Mouse (Mus musculus) midbrain, embryonic 10.5 days (tissue): ENCODE measurements around the gene Cdc5l. TPM values are rescaled to one million over a fixed set of nuclear protein-coding genes. Genes with fewer than 3 reads are reported as not detected.

Experiments used
- DNase-seq: peaks from one replicate; pipeline ENCODE4 v3.0.0-alpha.2; 2017; ENCODE audit warnings: low spot score
- H3K27ac ChIP-seq: fragments of 300-500 bp; sonication (generic); replicated peaks from 2 replicates; pipeline ENCODE4 v1.5.1; 2016; ENCODE audit warnings: mild to moderate bottlenecking
- H3K27me3 ChIP-seq: fragments of 300-500 bp; sonication (generic); 2 replicates; pipeline ENCODE4 v1.6.1; 2016; ENCODE audit warnings: low read depth, mild to moderate bottlenecking; ENCODE audit not compliant: poor library complexity, severe bottlenecking
- H3K36me3 ChIP-seq: fragments of 300-500 bp; sonication (generic); 2 replicates; pipeline ENCODE4 v1.6.1; 2016; ENCODE audit warnings: mild to moderate bottlenecking, moderate library complexity
- H3K4me1 ChIP-seq: fragments of 300-500 bp; sonication (generic); 2 replicates; pipeline ENCODE4 v1.6.1; 2016
- H3K4me3 ChIP-seq: fragments of 300-500 bp; sonication (generic); 2 replicates; pipeline ENCODE4 v1.5.1; 2016; ENCODE audit warnings: mild to moderate bottlenecking, moderate library complexity
- H3K9me3 ChIP-seq: fragments of 300-500 bp; sonication (generic); replicated peaks from 2 replicates; pipeline ENCODE4 v1.6.1; 2016; ENCODE audit warnings: mild to moderate bottlenecking
- WGBS: fragments of 180-500 bp; shearing (Covaris S2); methylation state at CpG from one replicate; pipeline ENCODE4 v1.1.7; 2016; 5-methylcytosine and 5-hydroxymethylcytosine counted together
- polyA plus RNA-seq: library from polyadenylated mRNA; unstranded; fragments of >200 nt; fragmentation: Nextera tagmentation; extraction: Ambion mirVana; gene quantifications from 2 replicates; pipeline ENCODE4 v1.2.1, GENCODE M21; 2016

Cdc5l gene
- polyA plus RNA-seq, 1 experiment from 2014 or later, result 68.3 TPM

- Histone ChIP-seq H3K4me1 (no peaks in the 10 kb centered on the region), H3K27ac (no peak overlapping the region)
- 98% methylated on average over 3 of the region's 3 CpGs for WGBS
Measured at GRCm38 (mm10) chr17:45383305-45383704, 50.2 kb downstream of the Cdc5l start.

GRCm38 (mm10) chr17:45379271-45379784, 54.2 kb downstream of the Cdc5l start:
- H3K9me3 ChIP-seq, result no peaks in the 10 kb centered on the region
- no peak overlapping the region for H3K4me3 ChIP-seq
- H3K27me3 ChIP-seq, result peaks cover 4% of the 10 kb centered on the region; the same call in 1 of the 2 replicates
- H3K27ac ChIP-seq, result no peak overlapping the region
- H3K36me3 ChIP-seq, result peaks cover 9% of the 10 kb centered on the region
- WGBS, result 91% methylated on average over 9 of the region's 9 CpGs
- H3K4me1 ChIP-seq, result no peaks in the 10 kb centered on the region
- DNase-seq, result no peak

More at GRCm38 (mm10) chr17:45383305-45383704, 50.2 kb downstream of the Cdc5l start:
- Histone ChIP-seq H3K4me3 (no peak overlapping the region), H3K9me3 (no peaks in the 10 kb centered on the region), H3K36me3 (peaks cover 43% of the 10 kb centered on the region), H3K27me3 (no peaks in the 10 kb centered on the region)
- no peak for DNase-seq

DNA sequence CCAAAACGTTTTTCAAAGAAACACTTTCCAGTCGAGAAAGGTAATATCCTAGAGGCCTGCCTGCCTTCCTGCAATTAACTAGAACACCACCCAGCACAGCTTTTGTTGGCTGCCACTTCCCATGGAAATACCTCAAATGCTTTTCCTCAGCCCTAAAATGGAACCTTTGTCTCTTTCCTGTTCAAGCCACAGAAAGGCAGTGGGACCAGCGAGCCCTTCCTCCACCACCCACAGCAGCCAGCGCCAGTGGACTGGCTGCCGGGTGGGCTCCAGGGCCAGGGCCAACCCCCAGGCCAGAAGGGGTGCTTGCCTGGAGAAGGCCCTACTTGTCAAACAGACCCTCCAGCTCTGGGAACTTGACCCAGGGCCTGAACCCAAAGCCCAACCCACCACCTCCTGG, 56.2 kb downstream of the Cdc5l start:
- 59% methylated on average over 5 of the region's 5 CpGs for WGBS
- no peak for DNase-seq
- peak overlapping the region; percentile 42; the same call in 1 of the 2 replicates for H3K27ac ChIP-seq
- peaks cover 9% of the 10 kb centered on the region; the same call in 1 of the 2 replicates for H3K27me3 ChIP-seq
- no peaks in the 10 kb centered on the region; the same call in 1 of the 2 replicates for H3K4me1 ChIP-seq
- H3K9me3 ChIP-seq, result no peaks in the 10 kb centered on the region
- H3K36me3 ChIP-seq, result peaks cover 5% of the 10 kb centered on the region; the same call in 1 of the 2 replicates
- H3K4me3 ChIP-seq, result no peak overlapping the region

GRCm38 (mm10) chr17:45373987-45374608, 59.4 kb downstream of the Cdc5l start:
- peak; percentile 83 for DNase-seq
- Histone ChIP-seq H3K27ac (0 out of 2 replicates have a peak overlapping the region, but pooled peaks have one; percentile 20), H3K27me3 (peaks cover 9% of the 10 kb centered on the region; the same call in 1 of the 2 replicates), H3K9me3 (no peaks in the 10 kb centered on the region), H3K4me1 (peaks cover 9% of the 10 kb centered on the region), H3K4me3 (no peak overlapping the region), H3K36me3 (no peaks in the 10 kb centered on the region)
- 31% methylated on average over 13 of the region's 13 CpGs for WGBS

DNA sequence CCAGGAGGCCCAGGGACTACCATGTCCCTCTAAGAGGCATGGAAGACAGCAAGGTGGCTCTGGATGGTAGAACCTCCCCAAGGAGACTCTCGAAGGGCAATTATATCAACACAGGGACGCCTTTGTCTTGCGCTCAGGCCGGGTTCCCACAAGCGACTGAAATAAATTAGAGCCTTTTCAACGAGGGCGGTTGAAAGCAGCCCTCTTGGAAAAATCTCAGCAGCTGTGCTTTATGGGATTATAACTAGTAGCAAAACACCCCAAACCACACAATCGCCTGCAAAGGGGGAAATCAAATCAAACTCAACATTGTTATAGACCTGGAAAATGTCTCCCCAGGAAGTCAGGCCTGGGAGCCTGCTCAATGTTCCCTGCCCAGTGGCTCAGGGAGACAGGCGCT, 62.5 kb downstream of the Cdc5l start:
- no peak for DNase-seq
- H3K27ac ChIP-seq, result peak overlapping the region; percentile 55

DNA sequence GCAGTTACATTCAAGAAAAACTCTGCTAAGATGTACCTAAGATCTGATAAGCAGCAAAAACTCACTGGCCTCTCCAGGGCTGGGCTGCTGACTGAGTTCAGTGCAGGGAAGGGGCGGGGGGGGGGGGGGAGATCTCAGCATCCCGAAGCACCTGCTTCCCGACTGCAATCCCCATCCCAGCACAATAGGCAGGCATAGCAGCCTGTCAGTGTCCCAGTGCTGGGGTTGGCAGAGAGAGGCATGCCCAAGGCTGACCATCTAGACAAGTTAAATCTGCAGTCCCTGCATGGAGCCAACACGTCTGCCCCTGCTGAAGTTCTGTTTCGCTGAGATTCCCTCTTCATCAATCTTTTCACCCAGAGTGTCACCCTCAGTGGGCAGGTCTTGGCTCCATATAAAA, 63.0 kb downstream of the Cdc5l start:
- DNase-seq, result no peak

More for the DNA sequence above, 62.5 kb downstream of the Cdc5l start:
- Histone ChIP-seq H3K36me3 (no peaks in the 10 kb centered on the region), H3K27me3 (peaks cover 9% of the 10 kb centered on the region; the same call in 1 of the 2 replicates), H3K9me3 (no peaks in the 10 kb centered on the region), H3K4me1 (peaks cover 9% of the 10 kb centered on the region), H3K4me3 (no peak overlapping the region)
- WGBS, result 60% methylated on average over 9 of the region's 9 CpGs

GRCm38 (mm10) chr17:45364871-45365270, 68.7 kb downstream of the Cdc5l start:
- no peaks in the 10 kb centered on the region for H3K9me3 ChIP-seq
- peaks cover 6% of the 10 kb centered on the region for H3K4me1 ChIP-seq
- DNase-seq, result no peak
- H3K27ac ChIP-seq, result no peak overlapping the region
- H3K4me3 ChIP-seq, result no peak overlapping the region
- no peaks in the 10 kb centered on the region for H3K36me3 ChIP-seq
- WGBS, result 78% methylated on average over 7 of the region's 7 CpGs
- no peaks in the 10 kb centered on the region for H3K27me3 ChIP-seq

More for the DNA sequence above, 63.0 kb downstream of the Cdc5l start:
- Histone ChIP-seq H3K27ac (peak overlapping the region; percentile 55; the same call in 1 of the 2 replicates), H3K4me1 (peaks cover 9% of the 10 kb centered on the region), H3K36me3 (no peaks in the 10 kb centered on the region), H3K4me3 (no peak overlapping the region), H3K27me3 (0 out of 2 replicates have a peak, but pooled peaks cover 5% of the 10 kb centered on the region), H3K9me3 (no peaks in the 10 kb centered on the region)
- WGBS, result 54% methylated on average over 5 of the region's 5 CpGs

DNA sequence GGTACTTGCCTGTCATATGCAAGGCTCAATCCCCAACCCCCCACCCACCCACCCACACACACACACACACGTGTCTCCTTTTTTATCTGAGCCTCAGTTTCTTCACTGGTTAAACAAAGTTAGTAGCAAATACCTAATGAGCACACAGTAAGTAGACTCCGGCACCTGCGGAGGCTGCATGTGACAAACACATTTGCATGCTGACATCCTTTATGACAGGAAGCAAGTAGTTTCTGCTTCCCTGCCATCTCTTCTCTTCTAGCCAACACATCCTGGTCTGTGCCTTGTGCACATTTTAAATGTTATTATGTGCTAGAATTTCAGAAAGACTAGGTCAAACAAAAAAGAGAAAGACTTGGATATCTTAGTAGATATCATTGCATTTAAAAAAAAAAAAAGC, 72.6 kb downstream of the Cdc5l start:
- Histone ChIP-seq H3K9me3 (no peaks in the 10 kb centered on the region), H3K4me3 (no peak overlapping the region), H3K36me3 (no peaks in the 10 kb centered on the region), H3K4me1 (peaks cover 21% of the 10 kb centered on the region), H3K27ac (no peak overlapping the region), H3K27me3 (no peaks in the 10 kb centered on the region)
- 93% methylated on average over 3 of the region's 3 CpGs for WGBS
- DNase-seq, result no peak

- Histone ChIP-seq H3K27me3 (no peaks in the 10 kb centered on the region), H3K4me1 (peaks cover 25% of the 10 kb centered on the region), H3K9me3 (no peaks in the 10 kb centered on the region), H3K36me3 (no peaks in the 10 kb centered on the region), H3K4me3 (no peak overlapping the region), H3K27ac (no peak overlapping the region)
- WGBS, result 89% methylated on average over 5 of the region's 5 CpGs
- DNase-seq, result no peak
Measured at GRCm38 (mm10) chr17:45359443-45359842, 74.1 kb downstream of the Cdc5l start.

DNA sequence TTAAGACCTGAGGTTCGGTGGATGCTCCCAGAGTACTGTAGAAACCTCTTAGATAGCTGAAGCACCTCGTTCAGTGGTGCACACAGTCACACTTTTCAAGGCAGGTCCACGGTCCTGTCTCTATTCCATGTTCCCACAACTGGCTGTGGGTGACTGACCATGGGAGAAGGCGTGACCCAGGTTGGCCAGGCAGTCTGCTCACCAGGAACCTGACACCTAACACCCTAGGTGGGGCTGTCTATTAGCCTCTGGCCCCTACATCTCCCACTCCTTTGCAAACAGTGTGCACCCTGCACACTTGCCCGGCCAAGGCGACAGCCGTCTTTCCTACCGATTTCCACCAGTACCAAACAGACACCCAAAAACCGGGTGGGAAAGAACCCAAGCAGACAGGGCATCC, 77.1 kb downstream of the Cdc5l start:
- peak overlapping the region; percentile 43; the same call in 1 of the 2 replicates for H3K27ac ChIP-seq
- no peaks in the 10 kb centered on the region for H3K9me3 ChIP-seq
- DNase-seq, result no peak
- no peaks in the 10 kb centered on the region for H3K36me3 ChIP-seq
- H3K4me1 ChIP-seq, result peaks cover 19% of the 10 kb centered on the region
- H3K4me3 ChIP-seq, result no peak overlapping the region
- WGBS, result 75% methylated on average over 9 of the region's 9 CpGs
- no peaks in the 10 kb centered on the region for H3K27me3 ChIP-seq

GRCm38 (mm10) chr17:45347951-45348350, 85.6 kb downstream of the Cdc5l start:
- no peaks in the 10 kb centered on the region for H3K9me3 ChIP-seq
- no peak overlapping the region for H3K4me3 ChIP-seq
- no peaks in the 10 kb centered on the region for H3K27me3 ChIP-seq
- H3K27ac ChIP-seq, result no peak overlapping the region
- DNase-seq, result no peak
- H3K4me1 ChIP-seq, result no peaks in the 10 kb centered on the region
- WGBS, result 88% methylated on average over 4 of the region's 4 CpGs
- H3K36me3 ChIP-seq, result no peaks in the 10 kb centered on the region
